Mouse (Mus musculus) hindbrain, embryonic 15.5 days (tissue): Measurements from ENCODE around the gene Fam120b. TPM values are rescaled to one million over a fixed set of nuclear protein-coding genes. Genes with fewer than 3 reads are reported as not detected.

ENCODE experiments used
- ATAC-seq: fragments of 200-750 bp; cut with Nextera tagmentation; 2 replicates; pipeline ENCODE4 v1.8.0; 2017; ENCODE audit warnings: low read depth, moderate number of reproducible peaks, moderate TSS enrichment; ENCODE audit not compliant: low FRiP score
- H3K27ac ChIP-seq: fragments of 300-500 bp; sonication (generic); replicated peaks from 2 replicates; pipeline ENCODE4 v1.5.1; 2015; ENCODE audit warnings: mild to moderate bottlenecking, inconsistent platforms
- H3K27me3 ChIP-seq: fragments of 300-500 bp; sonication (generic); 2 replicates; pipeline ENCODE4 v1.6.1; 2015; ENCODE audit warnings: control low read depth, inconsistent platforms
- H3K36me3 ChIP-seq: fragments of 300-500 bp; sonication (generic); 2 replicates; pipeline ENCODE4 v1.6.1; 2015; ENCODE audit warnings: control low read depth, inconsistent platforms
- H3K4me1 ChIP-seq: fragments of 300-500 bp; sonication (generic); replicated peaks from 2 replicates; pipeline ENCODE4 v1.6.1; 2015; ENCODE audit warnings: control low read depth, inconsistent platforms
- H3K4me2 ChIP-seq: fragments of 300-500 bp; sonication (generic); 2 replicates; pipeline ENCODE4 v1.6.1; 2015; ENCODE audit warnings: moderate library complexity, mild to moderate bottlenecking, inconsistent platforms
- H3K4me3 ChIP-seq: fragments of 300-500 bp; sonication (generic); 2 replicates; pipeline ENCODE4 v1.5.1; 2015; ENCODE audit warnings: mild to moderate bottlenecking, inconsistent platforms
- H3K9ac ChIP-seq: fragments of 300-500 bp; sonication (generic); 2 replicates; pipeline ENCODE4 v1.6.1; 2015; ENCODE audit warnings: inconsistent platforms
- H3K9me3 ChIP-seq: fragments of 300-500 bp; sonication (generic); 2 replicates; pipeline ENCODE4 v1.6.1; 2016; ENCODE audit warnings: control low read depth, inconsistent platforms
- WGBS: fragments of 180-500 bp; shearing (Covaris S2); methylation state at CpG from one replicate; pipeline ENCODE4 v1.1.7; 2015; 5-methylcytosine and 5-hydroxymethylcytosine counted together
- polyA plus RNA-seq: library from polyadenylated mRNA; unstranded; fragments of >200 nt; fragmentation: Nextera tagmentation; extraction: Ambion mirVana; gene quantifications from 2 replicates; pipeline ENCODE4 v1.2.1, GENCODE M21; 2015

Fam120b gene
- 45.0 and 45.7 TPM in 2 replicates for polyA plus RNA-seq

DNA sequence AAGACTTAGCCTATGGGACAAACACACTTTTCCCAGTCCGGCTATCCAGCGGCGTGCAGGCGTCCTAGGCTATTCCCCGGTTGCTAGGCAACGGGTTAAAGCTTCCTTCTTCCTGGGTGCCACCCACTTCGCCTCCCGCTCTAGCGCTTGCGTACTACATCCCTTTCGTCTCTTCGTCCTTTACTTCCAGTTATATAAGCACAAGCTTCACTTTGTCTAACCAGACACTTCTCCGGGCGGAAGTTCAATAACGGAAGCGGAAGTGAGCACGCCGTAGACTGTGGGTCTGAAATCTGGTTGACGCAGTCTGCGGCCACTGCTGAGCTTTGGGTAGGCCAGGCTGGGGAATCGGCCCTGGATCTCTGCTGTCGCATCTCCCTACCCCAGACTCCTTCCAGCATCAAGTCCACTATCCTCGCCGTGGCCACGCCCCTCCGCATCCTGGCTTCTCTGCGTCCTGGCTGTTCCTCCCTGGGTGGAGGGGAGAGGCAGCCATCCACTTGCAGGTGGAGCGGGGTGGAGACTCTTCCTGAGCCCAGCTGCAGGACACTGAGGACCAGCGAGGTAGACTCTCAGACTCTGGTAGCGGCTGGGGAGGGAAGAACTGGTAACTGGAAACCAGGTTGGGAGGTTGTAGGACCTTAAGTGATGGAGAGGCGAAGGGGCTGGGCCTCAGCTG is at the start of gene Fam120b:
Gene Fam120b (plus strand): TSS at position 206 of the 679 bp plus-strand sequence.
- no peaks in the 10 kb centered on the region for H3K27me3 ChIP-seq
- H3K4me3 ChIP-seq, result peak within 1 kb of the TSS; percentile 68
- peak within 1 kb of the TSS; percentile 85 for H3K9ac ChIP-seq
- ATAC-seq, result peak; percentile 98
- 1% methylated on average over 31 of the region's 31 CpGs for WGBS
- no peaks in the 10 kb centered on the region for H3K36me3 ChIP-seq
- peak within 1 kb of the TSS; percentile 97 for H3K4me2 ChIP-seq
- H3K4me1 ChIP-seq, result peaks cover 33% of the 10 kb centered on the region
- H3K9me3 ChIP-seq, result no peaks in the 10 kb centered on the region
- peak within 1 kb of the TSS; percentile 86 for H3K27ac ChIP-seq

DNA sequence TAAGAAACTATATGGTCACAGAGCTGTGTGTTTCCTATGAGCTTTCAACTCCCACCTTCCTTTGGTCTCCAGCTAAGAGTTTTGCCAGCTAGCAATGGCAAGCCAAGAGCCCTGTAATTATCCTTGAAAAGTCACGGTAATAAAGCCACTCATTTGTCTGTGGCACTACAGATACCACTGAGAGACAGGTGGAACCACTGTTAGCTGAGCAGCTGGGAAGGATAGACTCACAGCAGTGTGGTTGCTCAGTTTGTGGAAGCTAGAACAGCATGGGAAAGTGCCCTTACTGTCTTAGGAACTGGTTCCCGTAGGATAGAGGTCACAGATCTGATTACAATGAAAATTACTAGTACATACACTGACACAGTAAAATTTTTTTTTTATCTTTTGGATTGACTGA is 45.9 kb upstream of the Fam120b start:
- no peak overlapping the region for H3K27ac ChIP-seq
- no peak overlapping the region for H3K4me2 ChIP-seq
- 70% methylated on average over 2 of the region's 2 CpGs for WGBS
- H3K27me3 ChIP-seq, result no peaks in the 10 kb centered on the region
- no peak overlapping the region for H3K9ac ChIP-seq
- H3K4me3 ChIP-seq, result no peak overlapping the region
- ATAC-seq, result no peak
- H3K4me1 ChIP-seq, result no peaks in the 10 kb centered on the region
- H3K36me3 ChIP-seq, result no peaks in the 10 kb centered on the region
- no peaks in the 10 kb centered on the region for H3K9me3 ChIP-seq

DNA sequence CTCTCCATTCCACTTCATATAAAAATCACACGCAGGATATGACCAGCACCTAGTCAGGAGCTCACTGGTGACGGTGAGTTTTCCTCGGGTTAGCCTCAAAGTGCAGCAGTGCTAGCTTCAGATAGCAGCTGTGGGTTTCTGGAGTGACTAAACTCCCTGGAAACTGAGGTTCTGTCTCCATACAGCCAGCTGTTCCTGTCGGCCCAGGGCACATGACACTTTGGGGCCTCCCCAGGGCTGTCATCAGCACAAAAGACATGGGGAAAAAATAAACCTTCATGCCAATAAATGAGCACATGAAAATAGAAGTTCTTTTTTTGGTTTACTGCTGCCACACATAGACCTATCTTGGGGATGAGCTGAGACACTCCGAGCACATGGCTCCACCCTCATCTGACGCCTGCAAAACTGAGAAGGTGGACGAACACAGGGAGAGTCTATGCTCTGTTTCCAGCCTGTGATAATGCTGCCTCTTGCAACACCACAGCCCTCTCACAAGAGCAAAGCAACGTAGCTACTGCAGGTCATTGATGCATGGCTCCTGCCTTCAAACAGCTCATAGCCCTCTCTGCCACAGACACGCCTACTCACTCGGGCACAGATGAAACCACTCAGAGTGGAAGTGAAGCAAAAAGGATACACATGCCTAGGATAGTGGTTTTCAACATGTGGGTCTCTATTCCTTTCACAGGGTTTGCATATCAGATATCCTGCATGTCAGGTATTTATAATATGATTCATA is 43.0 kb upstream of the Fam120b start:
- 75% methylated on average over 10 of the region's 10 CpGs for WGBS
- ATAC-seq, result no peak

DNA sequence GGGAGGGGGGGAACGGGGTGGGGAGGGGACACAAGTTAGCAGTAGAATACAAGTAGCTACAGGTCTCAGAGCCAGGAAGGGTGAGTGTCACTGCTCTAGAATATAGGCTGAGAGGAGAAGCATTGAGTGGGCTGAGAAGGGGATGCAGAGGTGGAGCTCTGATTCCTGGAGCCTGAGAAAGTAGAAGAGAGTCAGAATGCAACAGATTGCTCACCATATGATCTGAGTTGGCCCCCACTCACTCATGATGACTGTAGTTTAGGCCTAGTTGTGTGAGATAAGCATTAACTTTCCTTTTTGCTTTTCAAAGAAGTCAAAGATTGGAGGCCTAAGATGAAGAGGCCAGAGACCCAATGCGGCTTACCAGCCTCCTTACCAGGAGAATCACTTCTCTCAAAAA is 42.0 kb upstream of the Fam120b start:
- Histone ChIP-seq H3K9me3 (no peaks in the 10 kb centered on the region), H3K36me3 (no peaks in the 10 kb centered on the region), H3K27me3 (no peaks in the 10 kb centered on the region), H3K9ac (no peak overlapping the region), H3K4me1 (no peaks in the 10 kb centered on the region), H3K4me2 (no peak overlapping the region), H3K27ac (no peak overlapping the region), H3K4me3 (no peak overlapping the region)
- WGBS, result 95% methylated on average over 2 of the region's 2 CpGs
- ATAC-seq, result no peak

More for the DNA sequence above, 43.0 kb upstream of the Fam120b start:
- no peaks in the 10 kb centered on the region for H3K9me3 ChIP-seq
- H3K36me3 ChIP-seq, result no peaks in the 10 kb centered on the region
- no peak overlapping the region for H3K9ac ChIP-seq
- H3K4me2 ChIP-seq, result no peak overlapping the region
- H3K4me3 ChIP-seq, result no peak overlapping the region
- H3K4me1 ChIP-seq, result no peaks in the 10 kb centered on the region
- H3K27me3 ChIP-seq, result no peaks in the 10 kb centered on the region
- H3K27ac ChIP-seq, result no peak overlapping the region

DNA sequence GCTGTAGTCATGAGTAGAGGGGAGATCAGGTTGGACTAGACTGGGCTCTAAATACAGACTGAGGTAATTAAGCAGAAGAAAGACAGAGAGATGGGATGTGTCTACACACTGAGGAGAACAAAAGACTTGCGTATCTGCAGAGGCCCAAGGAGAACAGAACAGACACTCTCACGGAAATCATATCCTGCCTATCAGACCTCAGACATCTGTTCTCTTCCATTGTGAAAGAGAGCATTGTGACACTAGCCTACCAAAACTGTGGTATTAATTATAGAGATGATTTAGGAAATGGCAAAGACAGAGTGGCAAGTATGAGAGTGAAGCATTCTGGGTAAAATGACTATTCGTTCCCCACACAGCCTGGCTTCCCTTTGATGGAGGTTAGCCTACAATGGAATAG is 40.9 kb upstream of the Fam120b start:
- no peaks in the 10 kb centered on the region for H3K27me3 ChIP-seq
- no peak overlapping the region for H3K4me2 ChIP-seq
- no peaks in the 10 kb centered on the region for H3K4me1 ChIP-seq
- H3K36me3 ChIP-seq, result no peaks in the 10 kb centered on the region
- no peak overlapping the region for H3K4me3 ChIP-seq
- no peak overlapping the region for H3K27ac ChIP-seq
- H3K9ac ChIP-seq, result no peak overlapping the region
- no peak for ATAC-seq
- no peaks in the 10 kb centered on the region for H3K9me3 ChIP-seq
- 89% methylated on average over 3 of the region's 3 CpGs for WGBS

DNA sequence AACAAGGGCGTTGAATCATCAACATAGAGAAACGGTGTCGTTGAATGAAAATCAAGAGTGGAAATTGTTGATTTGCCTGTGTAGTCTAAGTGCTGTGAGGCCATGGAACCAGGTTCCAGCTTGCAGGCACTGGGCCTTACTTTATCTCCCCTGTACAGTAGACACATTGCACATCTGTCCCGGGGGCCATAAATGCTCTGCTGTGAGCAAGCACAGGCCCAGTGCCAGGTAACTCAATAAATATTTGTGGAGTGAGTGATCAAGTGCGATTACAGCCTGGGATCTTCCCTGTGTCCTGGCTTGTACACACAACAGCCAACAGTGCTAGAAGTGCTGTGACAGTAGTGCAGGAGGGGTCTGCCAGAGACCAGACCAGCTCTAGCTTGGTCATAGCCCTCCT is 39.5 kb upstream of the Fam120b start:
- Histone ChIP-seq H3K4me2 (no peak overlapping the region), H3K27ac (no peak overlapping the region), H3K4me1 (no peaks in the 10 kb centered on the region), H3K9ac (no peak overlapping the region), H3K27me3 (no peaks in the 10 kb centered on the region), H3K4me3 (no peak overlapping the region), H3K9me3 (no peaks in the 10 kb centered on the region), H3K36me3 (no peaks in the 10 kb centered on the region)
- 95% methylated on average over 5 of the region's 5 CpGs for WGBS
- ATAC-seq, result no peak

DNA sequence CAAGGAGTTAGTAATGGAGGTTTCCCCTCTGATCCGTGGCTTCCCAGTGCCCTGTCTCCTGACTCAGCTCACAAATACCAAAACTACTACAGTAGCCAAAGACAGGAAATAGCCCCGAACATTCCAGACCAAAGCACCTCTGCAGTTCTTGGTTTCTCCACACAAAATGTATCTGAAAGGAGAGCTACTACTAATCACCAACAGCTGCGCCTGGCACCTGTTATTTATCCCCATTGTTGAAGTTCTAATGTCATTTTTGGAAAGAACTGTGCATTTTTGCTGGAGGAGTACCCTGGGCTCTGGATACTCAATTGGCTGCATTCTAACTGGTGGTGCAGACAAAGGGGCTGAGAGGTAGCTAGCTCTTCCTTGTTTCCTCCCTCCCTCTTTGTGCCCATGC is 38.9 kb upstream of the Fam120b start:
- Histone ChIP-seq H3K36me3 (no peaks in the 10 kb centered on the region), H3K27ac (no peak overlapping the region), H3K9ac (no peak overlapping the region), H3K27me3 (no peaks in the 10 kb centered on the region), H3K4me3 (no peak overlapping the region), H3K4me2 (no peak overlapping the region), H3K4me1 (no peaks in the 10 kb centered on the region), H3K9me3 (no peaks in the 10 kb centered on the region)
- 82% methylated on average over 3 of the region's 3 CpGs for WGBS
- ATAC-seq, result no peak

DNA sequence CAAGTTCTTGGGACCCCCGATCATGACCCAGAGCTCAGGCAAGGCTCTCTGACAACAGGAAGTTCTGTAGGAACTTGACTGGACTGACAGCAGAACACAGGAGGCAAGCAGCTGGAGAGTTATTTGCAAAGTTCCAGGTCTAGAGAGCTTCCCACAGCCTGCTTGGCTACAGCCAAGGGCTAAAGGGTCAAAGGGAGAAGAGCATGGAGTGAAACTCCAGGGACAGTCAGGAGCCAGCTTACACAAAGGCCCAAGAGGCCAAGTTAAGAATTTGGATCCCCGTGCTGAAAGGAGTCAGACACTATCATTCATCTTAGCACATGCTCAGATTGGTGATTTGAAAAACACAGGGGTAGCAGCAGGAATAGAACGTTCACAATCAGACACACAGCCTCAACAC is 32.3 kb upstream of the Fam120b start:
- 62% methylated on average over 3 of the region's 3 CpGs for WGBS
- no peak for ATAC-seq
- H3K9ac ChIP-seq, result no peak overlapping the region
- no peak overlapping the region for H3K4me2 ChIP-seq
- H3K36me3 ChIP-seq, result peaks cover 19% of the 10 kb centered on the region
- no peaks in the 10 kb centered on the region for H3K4me1 ChIP-seq
- H3K4me3 ChIP-seq, result no peak overlapping the region
- no peaks in the 10 kb centered on the region for H3K27me3 ChIP-seq
- no peaks in the 10 kb centered on the region for H3K9me3 ChIP-seq
- H3K27ac ChIP-seq, result no peak overlapping the region

DNA sequence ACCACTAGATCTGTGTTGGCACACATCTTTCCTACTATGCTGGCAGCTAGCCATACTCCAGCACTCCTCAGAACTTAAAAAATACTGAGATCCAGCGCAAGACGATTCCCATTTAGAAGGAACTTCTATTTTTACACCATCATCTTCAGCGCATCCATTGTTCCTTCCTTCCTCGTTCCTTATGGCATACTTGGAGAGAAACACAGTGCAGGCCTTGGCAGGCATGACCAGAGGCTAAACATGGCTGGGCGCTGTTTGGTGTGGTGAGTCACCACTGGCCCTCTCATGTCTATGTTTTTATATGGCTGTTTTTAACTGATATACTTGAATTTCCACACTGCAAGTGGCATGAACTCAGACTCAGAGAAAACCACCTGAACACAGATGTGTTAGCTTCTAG is 30.4 kb upstream of the Fam120b start:
- peaks cover 32% of the 10 kb centered on the region for H3K36me3 ChIP-seq
- no peak for ATAC-seq
- 83% methylated on average over 5 of the region's 5 CpGs for WGBS

DNA sequence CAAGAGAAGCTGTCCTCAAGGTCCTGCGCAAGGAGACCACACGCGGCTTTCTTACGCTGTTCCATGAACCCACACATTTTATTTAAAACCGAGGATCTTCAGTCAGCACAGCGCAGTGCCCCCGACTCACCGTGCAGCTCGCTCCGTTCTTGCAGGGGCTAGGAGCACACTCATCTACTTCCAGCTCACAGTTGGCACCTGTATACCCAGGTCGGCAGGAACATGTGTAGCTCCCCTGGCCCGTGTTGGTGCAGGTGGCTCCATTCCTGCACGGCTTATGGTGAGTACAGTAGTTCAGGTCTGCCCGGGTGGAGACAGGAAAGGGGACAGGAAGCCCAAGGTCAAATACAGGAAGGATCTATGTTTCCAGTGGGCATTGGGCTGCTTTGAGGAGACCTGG is 25.6 kb upstream of the Fam120b start:
- Histone ChIP-seq H3K4me2 (no peak overlapping the region; the same call in 1 of the 2 replicates), H3K4me1 (peaks cover 36% of the 10 kb centered on the region), H3K9me3 (no peaks in the 10 kb centered on the region), H3K27me3 (no peaks in the 10 kb centered on the region), H3K27ac (no peak overlapping the region), H3K36me3 (peaks cover 37% of the 10 kb centered on the region), H3K9ac (no peak overlapping the region), H3K4me3 (no peak overlapping the region)
- ATAC-seq, result no peak
- WGBS, result 88% methylated on average over 14 of the region's 14 CpGs

More for the DNA sequence above, 30.4 kb upstream of the Fam120b start:
- no peak overlapping the region for H3K4me2 ChIP-seq
- H3K9me3 ChIP-seq, result no peaks in the 10 kb centered on the region
- no peak overlapping the region for H3K27ac ChIP-seq
- no peaks in the 10 kb centered on the region for H3K27me3 ChIP-seq
- no peak overlapping the region for H3K4me3 ChIP-seq
- H3K4me1 ChIP-seq, result peaks cover 5% of the 10 kb centered on the region; the same call in 1 of the 2 replicates
- H3K9ac ChIP-seq, result no peak overlapping the region

DNA sequence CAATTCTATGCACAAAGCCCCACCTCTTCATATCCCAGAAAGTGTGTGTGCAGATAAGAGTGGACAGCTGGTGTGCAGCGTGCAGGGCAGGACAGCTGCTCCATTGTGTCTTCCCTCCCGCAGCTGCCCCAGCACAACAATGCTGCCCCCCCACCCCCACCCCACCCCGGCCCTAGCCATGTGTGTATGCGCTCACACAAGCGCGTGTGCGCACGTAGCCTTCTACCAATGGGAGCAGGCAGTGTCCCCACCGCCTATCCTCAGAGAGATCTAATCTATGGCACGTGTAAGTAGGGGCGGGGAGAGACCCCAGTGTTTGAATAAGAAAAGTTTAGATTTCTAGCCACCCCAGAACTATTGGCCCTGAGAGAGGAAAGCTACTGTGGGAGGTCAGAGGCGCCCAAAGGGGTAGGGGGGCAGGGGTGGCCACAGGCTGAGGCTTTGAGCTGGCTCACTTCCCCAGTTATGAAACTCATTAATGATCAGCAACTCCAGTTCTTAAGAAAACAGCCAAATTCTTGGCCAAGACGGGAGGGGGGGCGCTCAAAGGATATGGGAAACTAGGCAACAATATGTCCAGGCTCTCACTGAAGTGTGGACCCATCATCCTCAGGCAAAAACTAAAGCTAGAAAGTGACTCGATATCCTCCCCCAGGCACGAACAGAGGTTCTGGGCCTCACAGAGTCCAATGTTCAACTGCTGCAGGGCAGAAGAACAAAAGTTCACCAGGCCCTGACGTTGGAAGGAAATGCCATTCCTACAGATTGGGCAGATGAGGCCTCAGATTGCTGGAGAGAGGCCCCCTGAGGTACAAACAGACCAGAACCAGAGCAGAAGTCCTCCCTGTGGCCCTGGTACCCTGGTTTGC is 23.8 kb upstream of the Fam120b start:
- H3K9ac ChIP-seq, result peak overlapping the region; percentile 25; the same call in 1 of the 2 replicates

More for the DNA sequence above, 23.8 kb upstream of the Fam120b start:
- peaks cover 43% of the 10 kb centered on the region for H3K4me1 ChIP-seq
- peak overlapping the region; percentile 93 for H3K4me2 ChIP-seq
- no peak for ATAC-seq
- H3K27me3 ChIP-seq, result no peaks in the 10 kb centered on the region
- peak overlapping the region; percentile 57 for H3K4me3 ChIP-seq
- no peak overlapping the region for H3K27ac ChIP-seq
- WGBS, result 12% methylated on average over 17 of the region's 17 CpGs
- H3K36me3 ChIP-seq, result peaks cover 30% of the 10 kb centered on the region
- no peaks in the 10 kb centered on the region for H3K9me3 ChIP-seq
